ENCODE assay signal across 8 mouse cellular contexts in the genomic region with DNA sequence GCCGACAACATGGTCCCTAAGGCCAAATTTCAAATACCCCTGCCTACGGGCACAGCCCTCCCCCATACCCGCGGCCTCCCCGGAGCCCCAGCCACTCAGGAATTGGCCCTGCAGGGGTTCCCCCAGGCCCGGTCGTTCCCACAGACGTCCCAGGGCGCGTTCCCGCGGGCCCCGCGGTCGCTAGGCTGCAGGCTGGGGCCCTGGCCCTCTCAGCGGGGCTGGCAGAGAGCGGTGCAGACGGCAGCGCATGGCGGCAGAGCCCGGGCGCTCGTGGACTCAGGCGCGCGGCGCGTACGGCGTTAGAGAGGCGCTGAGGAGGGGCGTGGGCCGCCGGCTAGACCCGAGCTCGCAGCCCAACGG. TPM values are rescaled to one million over a fixed set of nuclear protein-coding genes. Genes with fewer than 3 reads are reported as not detected.
DNase-seq lines count a peak whose midpoint lies in the region; ATAC-seq lines count a peak whose summit lies in the region.

No protein-coding gene starts in this region.

- peak; percentile 35 for DNase-seq in adrenal gland, postnatal 14 days
- no peak for DNase-seq in adrenal gland, adult 8-10 months
- no peak for DNase-seq in lung, postnatal 25 days (ENCODE audit: low spot score)
- DNase-seq in forebrain, embryonic 14.5 days (ENCODE audit: low spot score), result peak; percentile 60

- peaks cover 60% of the 10 kb centered on the region for H3K27me3 ChIP-seq in lung, embryonic 16.5 days (ENCODE audit: control insufficient read depth, insufficient read depth, low read depth, low read length)
- H3K27me3 ChIP-seq in forebrain, embryonic 14.5 days (replicated peaks; ENCODE audit: control insufficient read depth, insufficient read depth, low read length), result peaks cover 65% of the 10 kb centered on the region
- H3K27me3 ChIP-seq in liver, embryonic 12.5 days (replicated peaks), result peaks cover 100% of the 10 kb centered on the region
- peaks cover 66% of the 10 kb centered on the region for H3K27me3 ChIP-seq in stomach, embryonic 16.5 days (ENCODE audit: control insufficient read depth, insufficient read depth, low read length)

- H3K9ac ChIP-seq in lung, embryonic 16.5 days (ENCODE audit: low read length), result peak overlapping the region; percentile 64
- H3K9ac ChIP-seq in forebrain, embryonic 14.5 days (ENCODE audit: low read length), result peak overlapping the region; percentile 73
- H3K9ac ChIP-seq in liver, embryonic 12.5 days, result no peak overlapping the region; the same call in 1 of the 2 replicates
- H3K9ac ChIP-seq in stomach, embryonic 16.5 days (ENCODE audit: low read length), result peak overlapping the region; percentile 68

- H3K4me2 ChIP-seq in lung, embryonic 16.5 days (ENCODE audit: low read depth, low read length), result peak overlapping the region; percentile 98
- peak overlapping the region; percentile 77 for H3K4me2 ChIP-seq in forebrain, embryonic 14.5 days (ENCODE audit: low read length)
- H3K4me2 ChIP-seq in liver, embryonic 12.5 days, result peak overlapping the region; percentile 74
- H3K4me2 ChIP-seq in stomach, embryonic 16.5 days (ENCODE audit: low read depth, low read length), result peak overlapping the region; percentile 99

- no peaks in the 10 kb centered on the region for H3K36me3 ChIP-seq in lung, embryonic 16.5 days (ENCODE audit: control insufficient read depth, insufficient read depth, low read length)
- peaks cover 3% of the 10 kb centered on the region; the same call in 1 of the 2 replicates for H3K36me3 ChIP-seq in forebrain, embryonic 14.5 days (ENCODE audit: control insufficient read depth, insufficient read depth, low read length)
- H3K36me3 ChIP-seq in liver, embryonic 12.5 days, result no peaks in the 10 kb centered on the region
- no peaks in the 10 kb centered on the region for H3K36me3 ChIP-seq in stomach, embryonic 16.5 days (ENCODE audit: control insufficient read depth, insufficient read depth, low read length)

- WGBS in lung, embryonic 16.5 days, result under 1% methylated on average over 35 of the region's 37 CpGs
- WGBS in forebrain, embryonic 14.5 days, result under 1% methylated on average over 37 of the region's 37 CpGs
- WGBS in liver, embryonic 12.5 days (ENCODE audit: insufficient replicate concordance), result 2% methylated on average over 37 of the region's 37 CpGs
- under 1% methylated on average over 37 of the region's 37 CpGs for WGBS in stomach, embryonic 16.5 days

- ATAC-seq in lung, embryonic 16.5 days (ENCODE audit: low read depth), result peak; percentile 47
- ATAC-seq in forebrain, embryonic 14.5 days, result peak; percentile 70
- ATAC-seq in liver, embryonic 12.5 days, result no peak
- ATAC-seq in stomach, embryonic 16.5 days (ENCODE audit: insufficient read depth, low FRiP score), result peak; percentile 11; the same call in 1 of the 2 replicates
- ATAC-seq in monocyte, adult 5-6 weeks (replicated peaks; ENCODE audit: insufficient number of reproducible peaks, low FRiP score, low TSS enrichment, poor library complexity, severe bottlenecking), result no peak

- no peak overlapping the region for H3K27ac ChIP-seq in lung, embryonic 16.5 days (ENCODE audit: low read length)
- peak overlapping the region; percentile 74 for H3K27ac ChIP-seq in forebrain, embryonic 14.5 days (ENCODE audit: low read depth, low read length)
- H3K27ac ChIP-seq in liver, embryonic 12.5 days, result no peak overlapping the region
- H3K27ac ChIP-seq in stomach, embryonic 16.5 days (ENCODE audit: low read length), result no peak overlapping the region

- H3K4me3 ChIP-seq in lung, embryonic 16.5 days (ENCODE audit: low read length), result peak overlapping the region; percentile 61
- peak overlapping the region; percentile 50 for H3K4me3 ChIP-seq in forebrain, embryonic 14.5 days (ENCODE audit: low read depth, low read length)
- peak overlapping the region; percentile 55 for H3K4me3 ChIP-seq in liver, embryonic 12.5 days
- H3K4me3 ChIP-seq in stomach, embryonic 16.5 days (replicated peaks; ENCODE audit: low read length), result peak overlapping the region; percentile 58

- no peaks in the 10 kb centered on the region for H3K9me3 ChIP-seq in lung, embryonic 16.5 days (ENCODE audit: control insufficient read depth, low read length)
- no peaks in the 10 kb centered on the region for H3K9me3 ChIP-seq in forebrain, embryonic 14.5 days (replicated peaks; ENCODE audit: control insufficient read depth, low read length)
- H3K9me3 ChIP-seq in liver, embryonic 12.5 days (replicated peaks), result no peaks in the 10 kb centered on the region
- H3K9me3 ChIP-seq in stomach, embryonic 16.5 days (replicated peaks; ENCODE audit: control insufficient read depth, low read length), result no peaks in the 10 kb centered on the region

- peaks cover 5% of the 10 kb centered on the region for H3K4me1 ChIP-seq in lung, embryonic 16.5 days (replicated peaks; ENCODE audit: control insufficient read depth, insufficient read depth, low read length)
- H3K4me1 ChIP-seq in forebrain, embryonic 14.5 days (ENCODE audit: control insufficient read depth, insufficient read depth, low read length), result no peaks in the 10 kb centered on the region; the same call in 1 of the 2 replicates
- H3K4me1 ChIP-seq in liver, embryonic 12.5 days, result peaks cover 19% of the 10 kb centered on the region
- 0 out of 2 replicates have a peak, but pooled peaks cover 5% of the 10 kb centered on the region for H3K4me1 ChIP-seq in stomach, embryonic 16.5 days (ENCODE audit: control insufficient read depth, insufficient read depth, low read length)

RNA-seq across cellular contexts. Expression of a gene that starts 0.4 kb away (rescaled TPM):
- not detected in 2 replicates for total RNA-seq in adrenal gland, postnatal 14 days (2021)
- not detected for total RNA-seq in adrenal gland, adult 8-10 months (2022)
- polyA plus RNA-seq in lung, embryonic 16.5 days (2015; fragmentation: Nextera tagmentation; extraction: Ambion mirVana), result not detected in 2 replicates
- 1.0 and 1.5 TPM in 2 replicates for polyA plus RNA-seq in forebrain, embryonic 14.5 days (2014; fragmentation: Nextera tagmentation; extraction: Ambion mirVana)
- not detected in 2 replicates for polyA plus RNA-seq in liver, embryonic 12.5 days (2016; fragmentation: Nextera tagmentation; extraction: Ambion mirVana)
- polyA plus RNA-seq in stomach, embryonic 16.5 days (2015; fragmentation: Nextera tagmentation; extraction: Ambion mirVana), result not detected in 2 replicates
- total RNA-seq in monocyte, adult 5-6 weeks (2017), result not detected in 3 replicates

RNA-seq across cellular contexts. Expression of a gene that starts 4.9 kb away (rescaled TPM):
- total RNA-seq in adrenal gland, postnatal 14 days (2021), result 1.3 and 2.2 TPM in 2 replicates
- total RNA-seq in adrenal gland, adult 8-10 months (2022), result 1 to 10 TPM in 3 of 4 experiments, under 1 TPM in 1; 0.94 to 3.6 (median 2.3) TPM
- 4.1 and 4.5 TPM in 2 replicates for polyA plus RNA-seq in lung, embryonic 16.5 days (2015; fragmentation: Nextera tagmentation; extraction: Ambion mirVana)
- polyA plus RNA-seq in forebrain, embryonic 14.5 days (2014; fragmentation: Nextera tagmentation; extraction: Ambion mirVana), result 4.0 and 5.0 TPM in 2 replicates
- 0.58 and 0.61 TPM in 2 replicates for polyA plus RNA-seq in liver, embryonic 12.5 days (2016; fragmentation: Nextera tagmentation; extraction: Ambion mirVana)
- 2.4 and 3.7 TPM in 2 replicates for polyA plus RNA-seq in stomach, embryonic 16.5 days (2015; fragmentation: Nextera tagmentation; extraction: Ambion mirVana)
- 0.43 to 7.7 TPM (median 6.5 TPM) in 3 replicates for total RNA-seq in monocyte, adult 5-6 weeks (2017)

RNA-seq across cellular contexts. Expression of a gene that starts 36.2 kb away (rescaled TPM):
- total RNA-seq in adrenal gland, postnatal 14 days (2021), result 11.3 and 12.4 TPM in 2 replicates
- 10 to 100 TPM; 11.8 to 14.9 (median 13.1) TPM for total RNA-seq in adrenal gland, adult 8-10 months (2022)
- 12.4 and 13.9 TPM in 2 replicates for polyA plus RNA-seq in lung, embryonic 16.5 days (2015; fragmentation: Nextera tagmentation; extraction: Ambion mirVana)
- polyA plus RNA-seq in forebrain, embryonic 14.5 days (2014; fragmentation: Nextera tagmentation; extraction: Ambion mirVana), result 0.89 and 1.1 TPM in 2 replicates
- 4.9 and 5.2 TPM in 2 replicates for polyA plus RNA-seq in liver, embryonic 12.5 days (2016; fragmentation: Nextera tagmentation; extraction: Ambion mirVana)
- 4.8 and 7.3 TPM in 2 replicates for polyA plus RNA-seq in stomach, embryonic 16.5 days (2015; fragmentation: Nextera tagmentation; extraction: Ambion mirVana)
- total RNA-seq in monocyte, adult 5-6 weeks (2017), result 0.19 to 0.21 TPM in 2 of 3 replicates, not detected in the other

RNA-seq across cellular contexts. Expression of a gene that starts 58.2 kb away (rescaled TPM):
- 0.15 and 0.30 TPM in 2 replicates for total RNA-seq in adrenal gland, postnatal 14 days (2021)
- total RNA-seq in adrenal gland, adult 8-10 months (2022), result under 1 TPM; 0.23 to 0.73 (median 0.33) TPM
- 0.29 and 0.33 TPM in 2 replicates for polyA plus RNA-seq in lung, embryonic 16.5 days (2015; fragmentation: Nextera tagmentation; extraction: Ambion mirVana)
- 0.26 and 0.38 TPM in 2 replicates for polyA plus RNA-seq in forebrain, embryonic 14.5 days (2014; fragmentation: Nextera tagmentation; extraction: Ambion mirVana)
- not detected in 2 replicates for polyA plus RNA-seq in liver, embryonic 12.5 days (2016; fragmentation: Nextera tagmentation; extraction: Ambion mirVana)
- 0.32 and 0.46 TPM in 2 replicates for polyA plus RNA-seq in stomach, embryonic 16.5 days (2015; fragmentation: Nextera tagmentation; extraction: Ambion mirVana)
- 2.1 to 2.9 TPM (median 2.5 TPM) in 3 replicates for total RNA-seq in monocyte, adult 5-6 weeks (2017)

Comparison
In these comparisons a context has a peak if more than half of its experiments do, and no peak if none do; other contexts are left out.
1. DNase-seq: peak in adrenal gland, postnatal 14 days (single experiment) and forebrain, embryonic 14.5 days (single experiment); none in adrenal gland, adult 8-10 months (single experiment) and lung, postnatal 25 days (single experiment).
2. ATAC-seq: peak in lung, embryonic 16.5 days (single experiment), forebrain, embryonic 14.5 days (single experiment) and stomach, embryonic 16.5 days (single experiment); none in liver, embryonic 12.5 days (single experiment) and monocyte, adult 5-6 weeks (single experiment).
3. Peak in every context shown above with its lines, with median percentiles within 50 percentile points of each other: H3K4me2 ChIP-seq and H3K4me3 ChIP-seq.